Mouse (Mus musculus): Measurements from ENCODE around the gene Tpi1. TPM values are rescaled to one million over a fixed set of nuclear protein-coding genes. Genes with fewer than 3 reads are reported as not detected.
"Not testable (repeated sequence)": the region's sequence is repeated elsewhere in the genome, so short reads cannot be mapped to it uniquely, and the experiment has no call there.

The Tpi1 gene
- polyA plus RNA-seq, 1 experiment from 2014 or later = 861 TPM

- H3K27me3 ChIP-seq (replicated peaks; ENCODE audit: control insufficient read depth, insufficient read depth, low read length) = no peaks in the 10 kb centered on the region
- 11% methylated on average over 8 of the region's 8 CpGs for WGBS
- DNase-seq (ENCODE audit: low spot score) = peak; percentile 26
- H3K27ac ChIP-seq (replicated peaks; ENCODE audit: low read depth, low read length) = 0 out of 2 replicates have a peak overlapping the region, but pooled peaks have one; percentile 17
- peaks cover 7% of the 10 kb centered on the region; the same call in 1 of the 2 replicates for H3K4me1 ChIP-seq (ENCODE audit: control insufficient read depth, insufficient read depth, low read length)
- H3K9me3 ChIP-seq (ENCODE audit: control insufficient read depth, low read length) = no peaks in the 10 kb centered on the region
- no peak overlapping the region for H3K4me3 ChIP-seq (ENCODE audit: low read depth, low read length)
- H3K9ac ChIP-seq (ENCODE audit: low read depth, low read length) = peak overlapping the region; percentile 35
- H3K36me3 ChIP-seq (ENCODE audit: control insufficient read depth, insufficient read depth, low read length) = peaks cover 28% of the 10 kb centered on the region
- 0 out of 2 replicates have a peak overlapping the region, but pooled peaks have one; percentile 6 for H3K4me2 ChIP-seq (ENCODE audit: low read depth, low read length)
- ATAC-seq (ENCODE audit: low read depth) = peak; percentile 16; the same call in 1 of the 2 replicates
These were observed 25.7 kb upstream of the Tpi1 start for GRCm38 (mm10) chr6:124839805-124840204.

- Histone ChIP-seq H3K4me1 (ENCODE audit: control insufficient read depth, insufficient read depth, low read length) (peaks cover 7% of the 10 kb centered on the region; the same call in 1 of the 2 replicates), H3K27me3 (replicated peaks; ENCODE audit: control insufficient read depth, insufficient read depth, low read length) (no peaks in the 10 kb centered on the region), H3K4me3 (ENCODE audit: low read depth, low read length) (no peak overlapping the region), H3K9me3 (ENCODE audit: control insufficient read depth, low read length) (no peaks in the 10 kb centered on the region), H3K27ac (replicated peaks; ENCODE audit: low read depth, low read length) (no peak overlapping the region), H3K36me3 (ENCODE audit: control insufficient read depth, insufficient read depth, low read length) (peaks cover 17% of the 10 kb centered on the region), H3K4me2 (ENCODE audit: low read depth, low read length) (no peak overlapping the region), H3K9ac (ENCODE audit: low read depth, low read length) (no peak overlapping the region)
- peak; percentile 51 for DNase-seq (ENCODE audit: low spot score)
- 64% methylated on average over 7 of the region's 7 CpGs for WGBS
- ATAC-seq (ENCODE audit: low read depth) = no peak
These were observed 22.3 kb upstream of the Tpi1 start for GRCm38 (mm10) chr6:124836411-124836810.

GRCm38 (mm10) chr6:124835531-124835930 lies 21.4 kb upstream of the Tpi1 start:
- WGBS = 31% methylated on average over 10 of the region's 10 CpGs
- ATAC-seq (ENCODE audit: low read depth) = no peak
- Histone ChIP-seq H3K4me3 (ENCODE audit: low read depth, low read length) (no peak overlapping the region), H3K4me1 (ENCODE audit: control insufficient read depth, insufficient read depth, low read length) (peaks cover 7% of the 10 kb centered on the region; the same call in 1 of the 2 replicates), H3K27ac (replicated peaks; ENCODE audit: low read depth, low read length) (no peak overlapping the region), H3K27me3 (replicated peaks; ENCODE audit: control insufficient read depth, insufficient read depth, low read length) (no peaks in the 10 kb centered on the region), H3K9ac (ENCODE audit: low read depth, low read length) (no peak overlapping the region), H3K36me3 (ENCODE audit: control insufficient read depth, insufficient read depth, low read length) (peaks cover 12% of the 10 kb centered on the region; the same call in 1 of the 2 replicates), H3K4me2 (ENCODE audit: low read depth, low read length) (no peak overlapping the region), H3K9me3 (ENCODE audit: control insufficient read depth, low read length) (no peaks in the 10 kb centered on the region)
- DNase-seq (ENCODE audit: low spot score) = no peak

- DNase-seq (ENCODE audit: low spot score) (no peak), ATAC-seq (ENCODE audit: low read depth) (no peak)
- 86% methylated on average over 6 of the region's 6 CpGs for WGBS
- Histone ChIP-seq H3K4me1 (ENCODE audit: control insufficient read depth, insufficient read depth, low read length) (0 out of 2 replicates have a peak, but pooled peaks cover 3% of the 10 kb centered on the region), H3K4me2 (ENCODE audit: low read depth, low read length) (no peak overlapping the region), H3K9ac (ENCODE audit: low read depth, low read length) (no peak overlapping the region), H3K36me3 (ENCODE audit: control insufficient read depth, insufficient read depth, low read length) (peaks cover 12% of the 10 kb centered on the region; the same call in 1 of the 2 replicates), H3K9me3 (ENCODE audit: control insufficient read depth, low read length) (no peaks in the 10 kb centered on the region), H3K27me3 (replicated peaks; ENCODE audit: control insufficient read depth, insufficient read depth, low read length) (no peaks in the 10 kb centered on the region), H3K4me3 (ENCODE audit: low read depth, low read length) (no peak overlapping the region), H3K27ac (replicated peaks; ENCODE audit: low read depth, low read length) (no peak overlapping the region)
These were observed 20.5 kb upstream of the Tpi1 start for GRCm38 (mm10) chr6:124834512-124835081.

- no peak overlapping the region for H3K4me3 ChIP-seq (ENCODE audit: low read depth, low read length)
- H3K4me1 ChIP-seq (ENCODE audit: control insufficient read depth, insufficient read depth, low read length) = peaks cover 9% of the 10 kb centered on the region; the same call in 1 of the 2 replicates
- DNase-seq (ENCODE audit: low spot score) (no peak), ATAC-seq (ENCODE audit: low read depth) (no peak)
- H3K4me2 ChIP-seq (ENCODE audit: low read depth, low read length) = peak overlapping the region; percentile 81; the same call in 1 of the 2 replicates
- H3K27ac ChIP-seq (replicated peaks; ENCODE audit: low read depth, low read length) = no peak overlapping the region
- peaks cover 22% of the 10 kb centered on the region; the same call in 1 of the 2 replicates for H3K36me3 ChIP-seq (ENCODE audit: control insufficient read depth, insufficient read depth, low read length)
- H3K9ac ChIP-seq (ENCODE audit: low read depth, low read length) = no peak overlapping the region
- no peaks in the 10 kb centered on the region for H3K9me3 ChIP-seq (ENCODE audit: control insufficient read depth, low read length)
- no peaks in the 10 kb centered on the region for H3K27me3 ChIP-seq (replicated peaks; ENCODE audit: control insufficient read depth, insufficient read depth, low read length)
- 94% methylated on average over 8 of the region's 8 CpGs for WGBS
These were observed 17.6 kb upstream of the Tpi1 start for GRCm38 (mm10) chr6:124831649-124832048.

- peaks cover 24% of the 10 kb centered on the region for H3K36me3 ChIP-seq (ENCODE audit: control insufficient read depth, insufficient read depth, low read length)
- ATAC-seq (ENCODE audit: low read depth); H3K9ac ChIP-seq (ENCODE audit: low read depth, low read length); H3K9me3 ChIP-seq (ENCODE audit: control insufficient read depth, low read length); H3K27me3 ChIP-seq (replicated peaks; ENCODE audit: control insufficient read depth, insufficient read depth, low read length); H3K27ac ChIP-seq (replicated peaks; ENCODE audit: low read depth, low read length); H3K4me1 ChIP-seq (ENCODE audit: control insufficient read depth, insufficient read depth, low read length); DNase-seq (ENCODE audit: low spot score): not testable (repeated sequence)
- H3K4me3 ChIP-seq (ENCODE audit: low read depth, low read length) = peak overlapping the region; percentile 58; the same call in 1 of the 2 replicates
- WGBS = 94% methylated on average over 4 of the region's 4 CpGs
- peak overlapping the region; percentile 81 for H3K4me2 ChIP-seq (ENCODE audit: low read depth, low read length)
These were observed 17.1 kb upstream of the Tpi1 start for GRCm38 (mm10) chr6:124831199-124831598.

GRCm38 (mm10) chr6:124829799-124830700 lies 16.0 kb upstream of the Tpi1 start:
- H3K36me3 ChIP-seq (ENCODE audit: control insufficient read depth, insufficient read depth, low read length) = peaks cover 36% of the 10 kb centered on the region
- peak; percentile 99 for DNase-seq (ENCODE audit: low spot score)
- ATAC-seq (ENCODE audit: low read depth) = peak; percentile 90
- H3K9me3 ChIP-seq (ENCODE audit: control insufficient read depth, low read length) = no peaks in the 10 kb centered on the region
- peak overlapping the region; percentile 95 for H3K27ac ChIP-seq (replicated peaks; ENCODE audit: low read depth, low read length)
- H3K4me3 ChIP-seq (ENCODE audit: low read depth, low read length) = peak overlapping the region; percentile 58
- H3K4me1 ChIP-seq (ENCODE audit: control insufficient read depth, insufficient read depth, low read length) = peaks cover 9% of the 10 kb centered on the region; the same call in 1 of the 2 replicates
- peak overlapping the region; percentile 81 for H3K4me2 ChIP-seq (ENCODE audit: low read depth, low read length)
- WGBS = under 1% methylated on average over 36 of the region's 38 CpGs
- H3K27me3 ChIP-seq (replicated peaks; ENCODE audit: control insufficient read depth, insufficient read depth, low read length) = no peaks in the 10 kb centered on the region
- H3K9ac ChIP-seq (ENCODE audit: low read depth, low read length) = peak overlapping the region; percentile 74

GRCm38 (mm10) chr6:124828868-124829798 lies 15.0 kb upstream of the Tpi1 start, which contains the start of the genes Usp5 and Cdca3:
TSS of gene Usp5 (minus strand) at chr6:124829484.
TSS of gene Cdca3 (plus strand) at chr6:124829547.
- under 1% methylated on average over 43 of the region's 55 CpGs for WGBS
- Histone ChIP-seq H3K4me2 (ENCODE audit: low read depth, low read length) (peak within 1 kb of the TSS; percentile 82), H3K4me1 (ENCODE audit: control insufficient read depth, insufficient read depth, low read length) (peaks cover 9% of the 10 kb centered on the region; the same call in 1 of the 2 replicates), H3K36me3 (ENCODE audit: control insufficient read depth, insufficient read depth, low read length) (peaks cover 40% of the 10 kb centered on the region), H3K9ac (ENCODE audit: low read depth, low read length) (peak within 1 kb of the TSS; percentile 74), H3K27me3 (replicated peaks; ENCODE audit: control insufficient read depth, insufficient read depth, low read length) (no peaks in the 10 kb centered on the region), H3K9me3 (ENCODE audit: control insufficient read depth, low read length) (no peaks in the 10 kb centered on the region), H3K4me3 (ENCODE audit: low read depth, low read length) (peak within 1 kb of the TSS; percentile 58), H3K27ac (replicated peaks; ENCODE audit: low read depth, low read length) (peak within 1 kb of the TSS; percentile 95)
- ATAC-seq (ENCODE audit: low read depth) (peak; percentile 95), DNase-seq (ENCODE audit: low spot score) (peak; percentile 100)
